Mouse (Mus musculus): Measurements from ENCODE around the gene Neurod6.

Gene Neurod6

GRCm38 (mm10) chr6:55646824-55647560, 34.1 kb downstream of the Neurod6 start:
- DNase-seq (ENCODE audit: low read depth, low spot score) = no peak

DNA sequence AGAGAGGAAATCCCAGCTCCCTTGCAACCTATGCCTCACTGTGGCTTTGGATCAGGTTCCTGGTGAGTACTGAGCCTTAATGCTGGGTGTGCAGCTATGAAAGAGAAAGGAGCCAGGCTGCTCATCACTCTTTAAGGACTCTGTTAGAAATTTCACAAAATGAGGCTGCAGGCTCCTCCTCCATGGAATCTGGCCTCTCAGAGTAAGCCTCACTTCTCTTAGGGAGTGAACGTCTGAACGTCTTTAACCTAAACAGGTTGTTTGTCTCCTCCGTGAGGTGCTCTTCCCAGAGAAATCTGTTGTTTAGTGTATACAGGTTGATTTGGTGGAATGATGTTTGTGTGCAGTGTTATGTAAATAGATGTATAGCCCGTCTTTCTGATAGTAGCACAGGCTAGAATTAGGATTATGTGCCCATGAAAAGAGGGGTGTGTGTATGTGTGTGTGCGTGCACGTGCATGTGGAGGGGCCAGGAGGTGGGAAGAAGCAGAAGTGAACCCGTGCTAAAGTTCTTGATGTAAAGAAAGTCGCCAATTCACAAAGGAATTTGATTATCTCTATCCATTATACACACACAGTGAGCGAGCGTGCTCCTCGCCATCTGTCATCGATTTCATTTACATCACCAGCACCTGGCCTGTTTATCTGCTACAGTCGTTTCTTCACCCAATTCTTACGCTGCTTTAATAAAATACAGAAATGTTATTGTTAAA, 34.8 kb downstream of the Neurod6 start:
- DNase-seq (ENCODE audit: low read depth, low spot score) = no peak

DNA sequence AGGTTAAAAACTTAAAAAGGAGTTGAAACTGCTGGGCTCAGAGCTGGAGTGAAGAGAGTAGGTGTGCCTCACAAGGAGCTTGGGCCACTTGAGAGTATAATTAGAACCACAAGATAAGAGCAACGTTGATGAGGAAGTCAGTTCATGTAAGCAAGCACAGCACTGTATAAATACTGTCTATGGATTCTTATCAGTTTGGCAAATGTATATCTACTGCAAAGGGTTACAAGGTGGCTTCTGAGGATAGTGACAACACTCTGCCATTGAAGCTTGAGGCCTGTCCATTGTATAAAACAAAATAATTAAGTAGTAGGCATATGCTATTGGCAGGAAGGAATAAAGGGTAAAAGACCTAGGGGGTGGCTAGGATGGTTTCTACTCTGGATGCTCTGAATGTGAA, 46.4 kb downstream of the Neurod6 start:
- no peak for DNase-seq (ENCODE audit: low read depth, low spot score)

All from skeletal muscle tissue, adult 2 months (tissue).